Mouse (Mus musculus) ES-E14 (cell line): ENCODE data around the gene Vav3. TPM values are rescaled to one million over a fixed set of nuclear protein-coding genes. Genes with fewer than 3 reads are reported as not detected.

Source experiments
- DNase-seq: peaks from one replicate; pipeline ENCODE4 v3.0.0-alpha.2; 2013; ENCODE audit warnings: low read depth, low spot score
- H3K27ac ChIP-seq: 2 replicates; pipeline ENCODE4 v1.5.1; 2012; ENCODE audit warnings: low read depth, mild to moderate bottlenecking, low read length, moderate library complexity, mixed read lengths; ENCODE audit not compliant: poor library complexity, insufficient read depth, severe bottlenecking
- H3K36me3 ChIP-seq: 2 replicates; pipeline ENCODE4 v1.6.1; 2012; ENCODE audit warnings: mild to moderate bottlenecking, low read length, moderate library complexity, mixed read lengths; ENCODE audit not compliant: control insufficient read depth, poor library complexity, insufficient read depth, severe bottlenecking
- H3K4me1 ChIP-seq, 2 experiments: fragments of 150-350 bp in 1 of 2; sonication (generic) in 1 of 2; 2 replicates each; pipeline ENCODE4 v1.6.1; 2012; ENCODE audit warnings: low read length in 2 of 2, mild to moderate bottlenecking in 1 of 2, mixed read lengths in 1 of 2; ENCODE audit not compliant: control insufficient read depth in 2 of 2, insufficient read depth in 2 of 2, poor library complexity in 1 of 2
- H3K4me3 ChIP-seq, 2 experiments: fragments of 150-350 bp in 1 of 2; sonication (generic) in 1 of 2; 2 replicates each; pipeline ENCODE4 v1.5.1; 2012; ENCODE audit warnings: low read length in 2 of 2, low read depth in 1 of 2, mild to moderate bottlenecking in 1 of 2, mixed read lengths in 1 of 2; ENCODE audit not compliant: insufficient read depth in 1 of 2, poor library complexity in 1 of 2, severe bottlenecking in 1 of 2
- H3K9ac ChIP-seq: 2 replicates; pipeline ENCODE4 v1.6.1; 2012; ENCODE audit warnings: low read depth, mild to moderate bottlenecking, low read length, mixed read lengths; ENCODE audit not compliant: poor library complexity, insufficient read depth, severe bottlenecking
- H3K9me3 ChIP-seq: fragments of 150-350 bp; sonication (generic); 2 replicates; pipeline ENCODE4 v1.6.1; 2012; ENCODE audit warnings: low read depth, mild to moderate bottlenecking, low read length; ENCODE audit not compliant: control insufficient read depth, insufficient read depth
- CHD2 ChIP-seq: IDR thresholded peaks from 2 replicates; pipeline ENCODE4 v1.6.1; 2014; ENCODE audit warnings: mild to moderate bottlenecking, low read depth, low read length, inconsistent platforms
- HCFC1 ChIP-seq: IDR thresholded peaks from 2 replicates; pipeline ENCODE4 v1.6.1; 2012; ENCODE audit warnings: low read length, inconsistent platforms, borderline replicate concordance; ENCODE audit not compliant: insufficient read depth
- MAFK ChIP-seq: IDR thresholded peaks from 2 replicates; pipeline ENCODE4 v1.6.1; 2014; ENCODE audit warnings: mild to moderate bottlenecking, low read depth, low read length, inconsistent platforms; ENCODE audit not compliant: insufficient read depth
- ZC3H11A ChIP-seq: IDR thresholded peaks from 2 replicates; pipeline ENCODE4 v1.6.1; 2012; ENCODE audit warnings: low read depth, mild to moderate bottlenecking, inconsistent platforms, low read length, borderline replicate concordance
- ZNF384 ChIP-seq: IDR thresholded peaks from 2 replicates; pipeline ENCODE4 v1.6.1; 2012; ENCODE audit warnings: low read depth, low read length, inconsistent platforms
- in situ Hi-C, 2 experiments: fragments of 600-800 bp; cut with MboI; formaldehyde crosslinking; loops; one replicate each; pipeline ENCODE4 v1.15.1; 2025; ENCODE audit warnings: low sequenced_read_pairs in 2 of 2, inconsistent platforms in 1 of 2; ENCODE audit not compliant: unreplicated experiment in 2 of 2
- total RNA-seq: library from RNA; depleted of rRNA; stranded (reverse); fragments of 300-350 nt; gene quantifications from 2 replicates; pipeline ENCODE4 v1.2.3, GENCODE M21; 2012

Vav3 gene
- total RNA-seq, 1 experiment = 1.6 TPM

DNA sequence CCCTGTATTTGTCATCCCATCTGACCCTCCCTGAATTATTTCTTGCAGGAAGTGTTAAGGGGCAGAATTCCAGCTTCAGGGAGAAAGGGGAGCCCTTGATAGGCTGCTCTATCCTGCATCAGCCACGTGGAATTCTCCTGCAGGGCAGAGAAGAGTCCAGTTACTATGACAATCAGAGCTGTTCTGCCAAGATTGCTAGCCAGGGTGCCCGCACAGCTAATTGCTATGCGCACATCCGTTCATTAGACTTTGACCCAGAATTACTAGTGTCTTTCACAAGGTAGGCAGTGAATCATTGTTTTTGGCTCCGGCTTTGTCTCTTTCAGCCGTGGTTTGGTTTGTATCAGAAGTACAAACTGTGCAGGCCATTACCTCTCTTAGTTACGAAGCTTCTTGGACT, 33.0 kb upstream of the Vav3 start:
- H3K4me1 ChIP-seq = no peaks in the 10 kb centered on the region
- no peak overlapping the region for H3K27ac ChIP-seq
- H3K9ac ChIP-seq = no peak overlapping the region
- no peaks in the 10 kb centered on the region for H3K36me3 ChIP-seq
- DNase-seq = no peak
- H3K9me3 ChIP-seq = no peaks in the 10 kb centered on the region
- no peak for TF ChIP-seq CHD2
- no peak for TF ChIP-seq ZC3H11A
- no peak for TF ChIP-seq MAFK
- no peak for TF ChIP-seq ZNF384
- no peak for TF ChIP-seq HCFC1
- in situ Hi-C loops = no loop called here
- no peak overlapping the region for H3K4me3 ChIP-seq

DNA sequence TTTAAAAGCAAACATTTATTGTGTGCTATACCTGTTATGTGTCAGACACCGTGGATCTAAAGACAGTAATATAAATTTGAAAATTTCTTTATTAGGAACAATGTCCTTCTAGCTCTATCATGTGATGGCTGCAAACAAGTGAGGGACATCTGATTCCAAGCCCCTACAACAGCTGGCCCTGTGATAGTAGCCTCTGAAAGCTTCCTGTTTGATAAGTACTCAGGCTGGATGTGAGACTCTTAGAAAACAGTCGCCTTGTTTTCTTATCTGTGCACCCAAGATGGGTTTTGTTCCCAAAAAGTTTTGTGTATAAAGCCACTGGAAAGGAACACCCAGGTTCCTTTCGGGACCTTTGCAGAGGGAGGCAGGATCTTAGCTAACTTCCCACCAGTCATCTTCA, 32.0 kb upstream of the Vav3 start:
- Histone ChIP-seq H3K27ac (no peak overlapping the region), H3K4me1 (no peaks in the 10 kb centered on the region), H3K9me3 (no peaks in the 10 kb centered on the region), H3K4me3 (no peak overlapping the region), H3K9ac (no peak overlapping the region), H3K36me3 (no peaks in the 10 kb centered on the region)
- TF ChIP-seq ZNF384 (no peak), ZC3H11A (no peak), MAFK (no peak), HCFC1 (no peak), CHD2 (no peak)
- in situ Hi-C loops = no loop called here
- DNase-seq = no peak

DNA sequence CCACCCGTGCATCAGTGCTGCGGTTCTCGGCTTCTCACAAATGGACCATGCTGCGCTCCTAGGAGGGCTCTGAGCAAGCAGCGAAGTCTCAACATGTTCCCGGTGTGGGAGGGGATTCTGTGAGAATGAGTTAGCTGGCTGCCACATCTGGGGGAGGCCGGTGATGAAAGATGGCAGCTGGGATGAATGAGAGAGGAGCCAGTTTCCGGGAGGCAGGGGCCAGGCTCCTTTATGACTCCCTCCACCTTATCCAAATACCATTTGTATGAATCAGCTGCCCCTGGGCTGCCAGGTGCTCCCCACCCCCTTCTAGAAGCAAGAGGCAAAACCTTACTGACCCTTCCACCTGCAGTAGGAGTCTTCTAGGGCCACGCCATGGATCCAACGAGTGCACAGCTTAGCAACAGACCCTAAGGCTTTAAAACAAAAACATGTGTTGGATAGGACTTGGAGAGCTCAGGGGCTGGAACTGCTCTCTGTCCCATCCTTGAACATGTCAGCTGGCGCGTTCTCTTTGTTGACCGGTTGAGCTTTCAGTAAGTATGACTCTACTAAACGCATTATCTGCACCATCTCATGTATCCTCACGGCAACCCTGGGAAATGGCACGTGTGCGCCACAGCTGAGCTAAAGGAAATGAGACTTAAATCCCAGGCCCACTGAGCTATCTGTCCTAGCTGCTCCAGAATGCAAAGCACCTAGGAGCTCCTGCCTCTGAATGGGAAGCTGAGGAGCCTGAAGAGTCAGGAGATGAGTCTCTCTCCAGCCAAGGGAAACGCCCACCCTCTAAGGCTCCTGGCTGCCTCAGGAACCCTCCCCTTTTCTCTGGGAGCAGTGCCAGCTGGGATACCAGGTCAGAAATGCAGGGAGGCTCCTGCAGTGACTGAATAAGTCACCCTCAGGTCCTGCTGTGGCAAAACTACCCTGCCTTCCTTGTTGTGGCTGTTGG, 30.9 kb upstream of the Vav3 start:
- TF ChIP-seq CHD2 (no peak), HCFC1 (no peak), ZNF384 (no peak), MAFK (no peak), ZC3H11A (no peak)

GRCm38 (mm10) chr3:109311172-109311824, 29.2 kb upstream of the Vav3 start:
- in situ Hi-C loops = no loop called here
- no peaks in the 10 kb centered on the region for H3K4me1 ChIP-seq

More for the DNA sequence above, 30.9 kb upstream of the Vav3 start:
- in situ Hi-C loops = no loop called here
- no peak overlapping the region for H3K4me3 ChIP-seq
- no peaks in the 10 kb centered on the region for H3K4me1 ChIP-seq
- H3K9me3 ChIP-seq = no peaks in the 10 kb centered on the region
- no peak overlapping the region for H3K27ac ChIP-seq
- no peak for DNase-seq
- H3K36me3 ChIP-seq = no peaks in the 10 kb centered on the region
- H3K9ac ChIP-seq = no peak overlapping the region

More at GRCm38 (mm10) chr3:109311172-109311824, 29.2 kb upstream of the Vav3 start:
- H3K9me3 ChIP-seq = no peaks in the 10 kb centered on the region
- TF ChIP-seq ZC3H11A = no peak
- no peak for TF ChIP-seq CHD2
- TF ChIP-seq HCFC1 = no peak
- TF ChIP-seq ZNF384 = no peak
- no peak for TF ChIP-seq MAFK
- H3K9ac ChIP-seq = no peak overlapping the region
- no peak overlapping the region for H3K27ac ChIP-seq
- no peak overlapping the region for H3K4me3 ChIP-seq
- no peak for DNase-seq
- no peaks in the 10 kb centered on the region for H3K36me3 ChIP-seq
